Mouse (Mus musculus) left cerebral cortex, adult 18-20 months (tissue): Measurements from ENCODE around the gene Xlr5b. TPM values are rescaled to one million over a fixed set of nuclear protein-coding genes. Genes with fewer than 3 reads are reported as not detected.
"Not testable (repeated sequence)": the region's sequence is repeated elsewhere in the genome, so short reads cannot be mapped to it uniquely, and the experiment has no call there.

ENCODE experiments used
- DNase-seq, 2 experiments: peaks; one replicate each; pipeline ENCODE4 v3.0.0; 2021 to 2022; ENCODE audit warnings: low spot score in 2 of 2, mixed read lengths in 1 of 2
- long read RNA-seq, 2 experiments: library from polyadenylated mRNA; stranded (forward); transcript quantifications; one replicate each; pipeline ENCODE4 v2.0.0; 2021
- total RNA-seq, 2 experiments: library from RNA; stranded (reverse); gene quantifications; 2 replicates each; pipeline ENCODE4 v1.2.3; 2021

Gene Xlr5b
- total RNA-seq: not detected
- long read RNA-seq, experiment 1: 0 reads
- long read RNA-seq, experiment 2: 0 reads

DNA sequence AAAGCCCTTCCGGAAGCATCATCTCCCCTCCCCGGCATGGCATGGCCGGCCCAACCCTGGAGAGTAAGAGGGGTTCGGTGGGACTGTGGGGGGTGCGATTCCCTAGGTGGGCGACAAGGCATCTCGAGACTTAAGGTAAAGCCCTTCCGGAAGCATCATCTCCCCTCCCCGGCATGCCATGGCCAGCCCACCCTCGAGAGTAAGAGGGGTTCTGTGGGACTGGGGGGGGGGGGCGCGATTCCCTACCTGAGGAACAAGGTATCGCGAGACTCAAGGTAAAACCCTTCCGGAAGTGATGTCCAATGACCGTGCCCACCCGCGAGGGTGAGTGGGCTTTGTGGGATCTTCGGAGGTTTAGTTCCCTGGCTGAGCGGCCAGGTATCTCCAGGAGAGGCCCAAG is at the start of gene Xlr5b:
Xlr5b (plus strand) TSS at position 301 of the 400 bp plus-strand sequence.
- DNase-seq: not testable (repeated sequence)

GRCm38 (mm10) chrX:73116747-73117146 is 31.8 kb upstream of the Xlr5b start, which contains the start of gene Gm14685:
TSS of gene Gm14685 (plus strand) at chrX:73117047.
- DNase-seq: not testable (repeated sequence)

GRCm38 (mm10) chrX:73122859-73123829 is 25.5 kb upstream of the Xlr5b start:
- not testable (repeated sequence) for DNase-seq

DNA sequence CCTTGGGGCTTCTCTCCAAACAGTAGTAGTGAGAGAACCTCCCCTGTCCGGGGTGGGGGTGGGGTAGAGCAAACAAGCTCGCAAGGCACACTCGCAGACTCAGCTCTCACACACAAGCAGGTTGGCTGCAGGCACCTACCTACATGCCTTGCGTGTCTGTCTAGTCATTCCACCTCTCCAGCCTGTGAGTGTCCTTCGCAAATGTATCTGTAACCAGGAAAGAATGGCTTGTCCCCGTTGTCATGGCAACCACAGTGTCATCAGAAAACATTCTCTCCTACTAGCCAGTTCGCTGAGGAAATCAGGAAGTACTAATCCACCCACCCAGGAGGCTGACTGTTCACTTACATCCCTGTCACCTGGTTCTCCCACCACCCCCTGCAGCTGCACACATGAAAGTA is 5.4 kb upstream of the Xlr5b start:
- not testable (repeated sequence) for DNase-seq

DNA sequence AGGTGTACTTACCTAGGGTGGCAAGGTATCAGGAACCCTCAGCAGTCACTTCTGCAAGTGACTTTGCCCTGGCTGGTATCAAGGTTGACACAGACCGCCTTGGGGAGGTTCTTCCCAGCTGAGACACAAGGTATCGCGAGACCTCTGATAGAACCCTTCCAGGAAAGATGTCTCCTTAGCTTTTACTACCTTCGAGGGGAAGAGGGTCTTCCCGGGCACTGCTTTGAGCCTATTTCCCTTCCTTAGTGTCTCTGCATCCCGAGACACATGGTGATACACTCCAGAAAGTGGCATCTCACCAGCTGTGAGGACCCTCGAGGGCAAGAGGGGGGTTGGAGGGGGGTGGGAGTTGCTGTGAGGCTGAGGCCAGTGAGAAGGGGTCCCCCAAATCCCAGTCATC is 754 bp downstream of the Xlr5b start, which contains the start of gene DXBay18:
DXBay18 (minus strand) TSS at position 101 of the 400 bp plus-strand sequence.
- not testable (repeated sequence) for DNase-seq

DNA sequence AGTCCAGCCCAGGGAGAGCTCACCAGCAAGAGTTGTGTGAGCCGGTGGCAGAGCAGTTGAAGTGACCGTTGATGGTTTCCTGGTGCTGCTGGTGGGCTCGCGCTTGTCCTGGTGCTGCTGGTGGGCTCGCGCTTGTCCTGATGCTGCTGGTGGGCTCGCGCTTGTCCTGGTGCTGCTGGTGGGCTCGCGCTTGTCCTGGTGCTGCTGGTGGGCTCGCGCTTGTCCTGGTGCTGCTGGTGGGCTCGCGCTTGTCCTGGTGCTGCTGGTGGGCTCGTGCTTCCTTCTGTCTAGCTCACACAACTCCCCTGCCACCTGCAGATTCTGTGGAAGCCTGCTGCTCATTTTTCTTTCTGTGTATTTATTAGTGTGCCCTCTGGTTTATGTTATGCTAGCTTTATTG is 28.3 kb downstream of the Xlr5b start, which contains the start of gene Spin2d:
Spin2d (minus strand) TSS at position 101 of the 400 bp plus-strand sequence.
- not testable (repeated sequence) for DNase-seq

DNA sequence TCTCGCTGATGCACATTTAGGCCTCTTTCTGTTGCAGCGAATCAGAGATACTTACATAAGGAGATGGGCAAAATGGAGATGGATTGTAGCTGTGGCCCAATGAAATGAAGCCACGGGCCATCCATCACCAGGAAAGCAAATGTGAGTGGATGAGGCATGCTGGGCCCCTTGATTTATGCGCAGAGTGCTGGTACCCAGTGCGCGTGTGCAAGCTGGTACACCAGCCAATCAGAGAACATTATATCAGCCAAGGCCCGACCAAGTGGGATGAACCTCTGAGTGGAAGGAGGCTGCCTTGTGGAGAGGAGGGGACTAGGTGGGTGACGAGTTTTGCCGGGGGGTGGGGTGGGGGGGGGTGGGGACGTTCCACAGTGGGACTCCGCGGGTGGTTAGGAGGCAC is 43.3 kb downstream of the Xlr5b start, which contains the start of gene Xlr3b:
Xlr3b (plus strand) TSS at position 274 of the 400 bp plus-strand sequence.
- peak in 1 of 2 experiments; percentile 1 for DNase-seq

Other genes with a start within 250 kb of the Xlr5b start
- gene Cetn2, start 230.4 kb upstream of the Xlr5b start, total RNA-seq: 10 to 100 TPM; 57.0 to 58.1 TPM
- 10 to 100 TPM; 22.6 to 30.0 TPM for gene Nsdhl, start 230.2 kb upstream of the Xlr5b start, total RNA-seq
- under 1 TPM; 0.95 to 0.96 TPM for gene Zfp185, start 161.5 kb upstream of the Xlr5b start, total RNA-seq
- under 1 TPM; 0.21 to 0.40 TPM for gene Pnma5, start 111.7 kb upstream of the Xlr5b start, total RNA-seq
- 10 to 100 TPM; 15.5 to 15.9 TPM for gene Pnma3, start 84.0 kb upstream of the Xlr5b start, total RNA-seq
- gene Xlr4a, start 66.3 kb upstream of the Xlr5b start, total RNA-seq: not detected
- gene Xlr3a, start 51.7 kb upstream of the Xlr5b start, total RNA-seq: 1 to 10 TPM in 1 of 2 experiments, not detected in 1; 3.6 TPM
- gene Gm14685, start 31.7 kb upstream of the Xlr5b start, total RNA-seq: 1 to 10 TPM in 1 of 2 experiments, under 1 TPM in 1; 0.94 to 2.3 TPM
- gene DXBay18, start 654 bp downstream of the Xlr5b start, total RNA-seq: under 1 TPM in 1 of 2 experiments, not detected in 1; 0.89 TPM
- not detected for gene Spin2d, start 28.2 kb downstream of the Xlr5b start, total RNA-seq
- 1 to 10 TPM; 4.4 to 9.2 TPM for gene Xlr3b, start 43.4 kb downstream of the Xlr5b start, total RNA-seq
- gene Xlr4b, start 65.5 kb downstream of the Xlr5b start, total RNA-seq: under 1 TPM in 1 of 2 experiments, not detected in 1; 0.95 TPM
- gene F8a, start 79.5 kb downstream of the Xlr5b start, total RNA-seq: 10 to 100 TPM; 16.3 to 19.0 TPM
- not detected for gene Xlr4c, start 94.3 kb downstream of the Xlr5b start, total RNA-seq
- not detected for gene Xlr3c, start 116.6 kb downstream of the Xlr5b start, total RNA-seq
- gene Xlr5a, start 144.2 kb downstream of the Xlr5b start, total RNA-seq: not detected
- not detected for gene Xlr5c, start 144.2 kb downstream of the Xlr5b start, total RNA-seq
- not detected for gene Gm45015, start 188.0 kb downstream of the Xlr5b start, total RNA-seq
- gene Zfp275, start 193.8 kb downstream of the Xlr5b start, total RNA-seq: 10 to 100 TPM; 16.0 to 20.2 TPM
- not detected for gene Gm18336, start 249.9 kb downstream of the Xlr5b start, total RNA-seq